Mouse (Mus musculus) adrenal gland, postnatal 4 days (tissue): Measurements from ENCODE around the gene Nt5m. TPM values are rescaled to one million over a fixed set of nuclear protein-coding genes. Genes with fewer than 3 reads are reported as not detected.

Experiments used
- DNase-seq, 2 experiments: peaks; one replicate each; pipeline ENCODE4 v3.0.0; 2021 to 2022; ENCODE audit warnings: low spot score in 2 of 2, mixed read lengths in 2 of 2
- total RNA-seq, 2 experiments: library from RNA; stranded (reverse); gene quantifications; 2 replicates each; pipeline ENCODE4 v1.2.3; 2021

Nt5m gene
- total RNA-seq, 2 experiments from 2014 or later: 33.3 to 37.8 TPM

DNA sequence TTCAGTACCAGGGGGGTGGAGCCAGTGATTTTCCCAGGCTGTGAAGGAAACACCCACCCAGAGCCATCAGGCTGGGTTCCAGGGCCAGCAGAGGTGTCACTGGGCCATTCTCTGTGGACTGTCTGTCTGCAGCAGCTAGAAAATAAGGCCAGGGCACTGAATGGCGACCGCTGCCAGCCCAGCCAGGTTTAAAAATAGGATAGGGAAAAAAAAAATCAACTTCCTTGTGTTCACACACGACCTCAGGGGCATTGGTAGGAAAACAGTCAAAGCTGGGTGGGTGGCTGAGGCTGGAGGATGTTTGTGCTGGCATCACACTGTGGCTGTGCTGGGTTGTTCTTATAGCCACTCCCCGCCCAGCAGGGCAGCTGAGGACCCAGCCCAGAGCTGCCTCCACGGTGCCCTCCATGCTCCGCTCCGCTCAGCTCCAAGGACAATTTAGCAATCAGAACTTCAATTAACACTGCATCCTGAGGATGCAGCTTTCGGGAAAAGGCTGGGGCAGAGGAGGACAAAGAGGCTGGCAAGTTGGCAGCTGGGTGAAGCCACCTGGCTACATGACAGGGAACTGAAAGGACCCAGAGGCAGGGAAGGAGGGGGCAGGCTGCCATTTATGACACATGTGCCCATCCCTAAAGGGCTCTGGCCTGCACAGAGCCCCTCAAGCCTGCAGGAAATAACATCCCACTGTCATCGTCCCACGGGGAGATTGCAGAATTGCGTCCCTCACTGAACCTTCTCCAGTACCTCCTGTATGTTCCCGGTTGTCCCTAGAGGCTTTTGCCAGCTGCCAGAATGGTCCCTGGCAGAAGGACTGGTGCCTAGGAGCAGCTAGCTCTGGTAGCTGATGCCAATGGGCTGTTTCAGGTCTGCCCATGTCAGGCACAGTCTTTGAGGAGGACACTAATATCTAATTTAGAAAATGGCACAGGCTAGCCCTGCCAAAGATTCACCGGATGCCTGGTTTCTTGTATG is 60.8 kb downstream of the Nt5m start:
- DNase-seq: no peak

DNA sequence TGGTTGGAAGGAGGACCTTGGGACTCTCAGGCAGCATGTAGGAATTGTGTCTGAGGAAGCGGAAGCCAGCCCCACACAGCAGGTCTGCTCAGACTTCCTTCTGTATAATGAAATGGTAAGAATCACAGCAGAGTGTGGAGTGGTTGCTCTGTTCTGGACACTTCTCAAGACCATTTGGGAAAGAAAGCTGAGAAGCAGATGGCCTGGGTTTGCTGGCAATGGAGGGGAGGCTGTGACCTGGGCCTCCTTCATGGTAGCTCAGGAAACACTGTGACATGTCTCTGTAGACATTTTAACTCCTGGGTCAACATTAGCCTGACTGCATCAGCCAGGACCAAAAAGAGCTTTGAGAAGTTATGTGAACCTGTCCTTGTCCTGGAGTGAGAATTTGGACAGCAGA is 61.7 kb downstream of the Nt5m start:
- DNase-seq: no peak

DNA sequence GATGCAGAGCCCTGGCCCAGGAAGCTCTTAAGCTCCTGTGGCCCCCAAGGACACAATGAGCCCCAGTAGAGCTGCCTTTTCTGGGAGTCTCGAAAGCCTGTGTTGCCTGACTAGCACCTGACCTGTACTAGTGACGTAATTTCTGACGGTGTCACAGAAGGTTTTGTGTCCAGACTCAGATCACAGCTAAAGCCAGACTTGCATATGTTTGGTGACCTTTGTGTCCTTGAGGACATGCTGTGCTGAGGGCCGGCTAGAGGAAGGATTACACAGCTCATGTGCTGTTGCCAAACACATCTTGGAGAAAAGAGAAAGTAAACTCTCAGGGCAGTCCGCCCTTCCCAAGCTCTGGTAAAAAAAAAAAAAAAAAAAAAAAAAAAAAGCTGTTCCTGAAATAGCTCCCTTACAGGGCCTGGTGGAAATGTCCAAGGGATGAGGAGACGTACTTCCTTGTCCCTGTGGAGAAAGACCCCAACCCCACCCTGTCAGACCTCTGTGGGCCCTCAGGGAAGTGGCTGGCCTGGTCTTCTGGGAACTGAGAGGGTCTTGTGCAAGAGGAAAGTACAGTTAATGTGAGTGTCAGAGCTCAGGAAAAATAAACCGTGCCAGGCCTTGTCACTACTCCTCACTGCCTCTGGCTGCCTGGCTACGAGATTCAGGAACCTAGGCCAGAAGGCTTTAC is 62.9 kb downstream of the Nt5m start:
- DNase-seq: no peak

DNA sequence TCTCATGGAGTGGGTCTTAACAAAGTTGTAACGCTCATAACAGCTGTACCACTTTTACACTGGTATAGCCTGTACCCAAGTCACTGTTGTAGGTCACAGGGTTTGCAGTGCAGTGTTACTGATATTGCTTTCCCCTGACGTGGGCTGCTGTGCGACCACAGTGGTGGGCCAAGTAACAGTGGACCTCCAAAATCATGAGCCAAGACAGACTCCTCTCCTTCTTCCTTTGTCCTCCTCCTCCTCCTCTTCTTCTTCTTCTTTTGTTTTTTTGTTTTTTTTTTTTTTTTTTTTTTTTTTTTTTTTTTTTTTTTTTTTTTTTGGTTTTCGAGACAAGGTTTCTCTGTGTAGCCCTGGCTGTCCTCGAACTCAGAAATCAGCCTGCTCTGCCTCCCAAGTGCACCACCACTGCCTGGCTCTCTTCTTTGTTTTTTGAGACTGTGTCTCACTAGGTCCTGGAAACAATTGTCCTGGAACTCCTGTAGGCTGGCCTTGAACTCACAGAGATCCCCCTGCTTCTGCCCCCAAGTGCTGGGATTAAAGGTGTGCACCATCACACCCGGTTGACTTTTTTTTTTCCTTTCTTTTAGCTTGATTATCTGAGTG is 67.4 kb downstream of the Nt5m start:
- DNase-seq: no peak

DNA sequence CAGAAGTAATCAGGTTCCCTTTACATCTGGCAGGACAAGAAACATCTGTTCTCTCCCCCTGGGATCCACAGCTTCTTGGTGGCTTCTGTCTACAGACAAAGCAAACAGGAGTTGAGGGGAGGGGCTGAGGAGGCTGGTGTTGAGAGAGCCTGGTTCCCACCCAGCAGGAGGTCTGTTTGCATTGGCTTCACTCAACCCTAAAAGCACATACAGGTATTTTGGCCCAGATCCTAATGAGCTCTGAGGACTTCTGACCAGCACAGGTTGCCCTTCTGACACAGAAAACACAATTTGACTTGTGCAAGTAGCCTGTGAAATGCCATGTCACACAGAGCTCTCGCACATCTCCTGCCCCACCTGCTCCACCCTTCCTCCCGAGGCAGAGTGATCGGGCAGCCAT is 69.2 kb downstream of the Nt5m start:
- DNase-seq: no peak

DNA sequence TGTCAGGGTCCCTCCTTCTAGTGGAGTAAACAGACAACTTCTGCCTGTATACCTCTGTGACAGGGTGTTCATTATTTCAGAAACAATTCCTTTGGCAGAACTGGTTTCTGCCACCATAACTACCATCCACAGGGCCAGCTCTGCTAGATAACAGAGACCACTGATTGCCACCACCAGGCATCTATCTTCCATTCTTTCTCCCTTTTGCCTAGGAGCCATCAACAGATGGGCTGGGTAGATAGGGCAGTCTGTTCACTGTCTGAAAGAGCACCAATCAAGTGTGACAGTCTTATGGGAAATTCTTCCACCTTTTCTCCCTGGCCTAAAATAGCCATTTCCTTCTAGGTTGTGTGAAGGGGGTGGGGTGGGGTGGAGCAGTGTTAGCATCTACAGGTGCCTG is 71.3 kb downstream of the Nt5m start:
- no peak for DNase-seq

DNA sequence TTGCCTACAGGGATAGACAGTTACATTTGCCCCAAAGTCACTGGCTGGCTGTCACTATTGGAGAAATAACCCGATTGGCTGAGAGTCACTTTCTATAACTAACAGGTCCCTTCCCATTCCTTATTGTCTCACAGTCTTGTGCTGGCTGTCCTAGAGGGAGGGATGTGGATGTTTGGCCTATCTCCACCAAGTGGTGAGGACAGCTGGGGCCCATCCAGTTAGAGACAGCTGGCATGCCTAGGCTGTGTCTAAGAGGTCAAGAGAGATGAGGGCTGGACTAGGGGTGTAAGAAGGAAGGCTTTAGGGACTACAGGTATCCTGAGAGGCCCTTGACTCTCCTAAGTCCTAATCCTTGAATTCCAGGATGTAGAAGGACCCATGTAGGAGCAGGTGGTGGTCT is 72.3 kb downstream of the Nt5m start:
- no peak for DNase-seq

DNA sequence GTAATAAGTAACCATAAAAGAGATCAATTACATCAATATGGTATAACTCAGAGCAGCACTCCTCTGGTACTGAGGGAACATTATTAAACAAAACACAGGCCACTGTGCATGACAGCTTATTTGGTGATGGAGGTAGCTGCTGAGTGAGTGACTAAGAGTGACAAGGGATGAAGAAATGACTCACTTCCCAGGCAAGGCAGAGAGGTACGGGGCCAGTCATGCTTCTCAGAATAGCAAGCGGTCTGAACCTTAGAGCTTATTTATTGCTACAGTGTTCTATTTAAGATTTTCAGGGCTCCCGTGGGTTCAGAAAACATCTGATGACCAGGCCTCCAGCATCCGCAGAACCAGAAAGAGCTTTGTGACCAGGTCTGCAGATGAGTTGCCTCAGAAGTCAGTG is 74.5 kb downstream of the Nt5m start:
- DNase-seq: no peak

DNA sequence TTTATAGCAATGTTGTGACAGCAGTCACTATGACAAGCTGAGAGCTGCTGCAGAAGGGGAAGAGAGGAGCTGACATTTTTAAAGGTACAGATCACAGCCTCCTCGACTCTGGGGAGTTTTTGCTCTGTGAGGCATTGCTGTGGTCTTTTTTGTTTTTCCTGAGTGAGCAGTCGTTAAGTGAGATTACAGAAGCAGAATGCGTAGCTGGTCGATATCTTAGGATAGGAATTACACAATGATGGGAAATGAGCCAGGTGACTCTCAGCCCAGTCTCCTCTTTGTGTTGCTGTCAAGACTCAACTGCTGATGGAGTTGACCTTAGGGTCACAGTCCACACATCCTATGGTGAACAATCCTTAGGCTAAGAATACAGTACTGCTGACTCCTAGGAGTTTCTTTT is 78.8 kb downstream of the Nt5m start:
- no peak for DNase-seq

DNA sequence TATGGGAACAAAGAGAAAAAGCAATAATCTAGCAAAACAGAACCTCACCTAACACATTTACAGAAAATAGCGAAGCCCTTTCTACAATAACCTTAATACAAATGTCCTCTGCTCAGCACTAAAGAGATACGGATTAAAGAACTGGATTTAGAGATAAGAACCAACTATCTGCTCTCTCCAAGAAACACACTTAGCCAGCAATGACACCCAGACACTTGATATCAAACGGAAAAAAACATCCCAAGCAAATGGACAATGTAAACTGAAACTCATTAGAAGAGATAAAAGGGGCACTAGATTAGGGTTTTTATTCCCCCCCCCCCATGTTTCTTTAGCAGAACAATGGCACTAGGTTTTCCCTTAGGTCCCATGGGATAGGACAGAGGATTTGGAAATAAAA is 80.2 kb downstream of the Nt5m start:
- DNase-seq: no peak

DNA sequence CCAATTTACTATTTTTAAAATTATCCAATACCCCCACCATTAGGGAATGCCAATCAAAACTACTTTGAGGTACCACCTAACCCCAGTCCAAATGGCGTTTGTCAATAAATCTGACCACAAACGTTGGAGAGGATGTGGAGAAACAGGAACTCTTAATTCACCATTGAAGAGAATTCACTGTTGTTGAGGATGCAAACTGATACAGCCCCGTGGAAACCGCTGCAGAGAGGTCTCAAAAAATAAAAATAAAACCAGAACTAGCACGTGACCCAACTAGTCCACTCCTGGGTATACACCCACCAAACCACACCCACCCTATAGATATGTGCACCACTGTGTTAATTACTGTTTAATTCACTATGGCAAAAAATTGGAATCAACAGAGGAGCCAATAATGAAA is 81.1 kb downstream of the Nt5m start:
- DNase-seq: no peak

DNA sequence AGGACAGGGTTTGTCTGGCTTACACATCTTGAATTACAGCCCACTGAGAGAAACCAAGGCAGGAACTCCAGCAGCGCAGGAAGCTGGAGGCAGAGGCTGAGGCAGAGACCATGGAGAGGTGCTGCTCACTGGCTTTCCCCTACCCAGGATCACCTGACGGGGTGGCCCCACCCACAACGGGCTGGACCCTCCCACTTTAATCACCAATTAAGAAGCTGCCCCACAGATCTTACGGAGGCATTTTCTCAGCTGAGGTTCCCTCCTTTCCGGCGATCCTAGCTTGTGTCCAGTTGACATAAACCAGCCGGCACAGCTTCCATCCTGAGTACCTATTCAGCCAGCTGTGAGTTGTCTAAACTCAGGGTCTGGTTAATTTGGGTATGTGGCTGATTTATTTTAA is 82.0 kb downstream of the Nt5m start:
- no peak for DNase-seq

DNA sequence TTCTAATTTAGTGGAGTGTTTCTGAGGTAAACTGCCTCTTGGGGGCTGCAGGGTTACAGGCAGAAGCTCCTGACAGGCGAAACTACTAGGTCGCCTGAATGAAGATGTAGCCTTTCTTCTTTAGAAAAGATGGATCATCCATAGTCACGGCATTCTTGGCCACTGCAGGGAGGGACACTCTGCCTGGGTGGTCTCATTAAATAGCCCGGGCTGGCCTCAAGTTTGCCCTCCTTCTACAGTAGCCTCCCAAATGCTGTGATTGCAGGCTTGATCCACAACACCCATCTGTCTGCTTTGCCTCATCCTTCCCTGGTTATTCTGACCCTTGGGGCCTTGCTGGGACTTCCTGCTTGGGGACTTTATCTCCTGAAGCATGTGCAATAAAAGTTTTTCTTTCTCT is 90.8 kb downstream of the Nt5m start:
- DNase-seq: no peak

Other genes starting within 250 kb of the Nt5m start
- gene Olfr223, start 246.2 kb upstream of the Nt5m start, total RNA-seq: not detected
- gene Mprip, start 178.1 kb upstream of the Nt5m start, total RNA-seq: 100 to 1,000 TPM; 235 to 240 TPM
- gene Pld6, start 51.8 kb upstream of the Nt5m start, total RNA-seq: 1 to 10 TPM; 5.4 to 6.6 TPM
- 10 to 100 TPM; 34.5 to 35.7 TPM for gene Flcn, start 29.4 kb upstream of the Nt5m start, total RNA-seq
- gene Cops3, start 391 bp downstream of the Nt5m start, total RNA-seq: 100 to 1,000 TPM; 113 to 118 TPM
- 10 to 100 TPM; 36.5 to 41.0 TPM for gene Med9, start 108.8 kb downstream of the Nt5m start, total RNA-seq
- gene Rasd1, start 125.5 kb downstream of the Nt5m start, total RNA-seq: 10 to 100 TPM; 20.7 to 21.6 TPM
- 10 to 100 TPM in 1 of 2 experiments, 1 to 10 TPM in 1; 7.3 to 54.5 TPM for gene Pemt, start 207.0 kb downstream of the Nt5m start, total RNA-seq